Mouse (Mus musculus) lung, adult 2 months (tissue): Measurements from ENCODE around the gene Lyst. TPM values are rescaled to one million over a fixed set of nuclear protein-coding genes. Genes with fewer than 3 reads are reported as not detected.

ENCODE experiments used
- DNase-seq: peaks from one replicate; pipeline ENCODE4 v3.0.0; 2022
- H3K4me1 ChIP-seq: fragments of 200-500 bp; 2 replicates; pipeline ENCODE4 v1.6.1; 2011; ENCODE audit warnings: low read length; ENCODE audit not compliant: control insufficient read depth, insufficient read depth
- H3K4me3 ChIP-seq: fragments of 200-500 bp; replicated peaks from 2 replicates; pipeline ENCODE3; 2011; ENCODE audit warnings: low read depth, mild to moderate bottlenecking, control low read depth, low read length; ENCODE audit errors: extremely low read depth
- CTCF ChIP-seq: fragments of 200-500 bp; IDR thresholded peaks from 2 replicates; pipeline ENCODE4 v1.5.1; 2011; ENCODE audit warnings: mild to moderate bottlenecking, low read length, control low read depth; ENCODE audit not compliant: insufficient read depth
- POLR2A ChIP-seq: fragments of 200-500 bp; IDR thresholded peaks from 2 replicates; pipeline ENCODE4 v1.6.1; 2011; ENCODE audit warnings: low read depth, mild to moderate bottlenecking, control low read depth, low read length, borderline replicate concordance; ENCODE audit errors: extremely low read depth
- WGBS: fragments of 180-500 bp; shearing (Covaris S2); methylation state at CpG from one replicate; pipeline ENCODE4 v1.1.7; 2018; 5-methylcytosine and 5-hydroxymethylcytosine counted together
- polyA plus RNA-seq: library from polyadenylated mRNA; depleted of rRNA; stranded (reverse); fragments of >200 nt; gene quantifications from 2 replicates; pipeline ENCODE4 v1.2.3, GENCODE M21; 2012

Lyst gene
- polyA plus RNA-seq, 1 experiment: 7.2 TPM

- TF ChIP-seq CTCF (no peak), POLR2A (no peak)
- 75% methylated on average over 5 of the region's 5 CpGs for WGBS
- DNase-seq: no peak
- Histone ChIP-seq H3K4me3 (no peak overlapping the region), H3K4me1 (no peaks in the 10 kb centered on the region)
Observed at GRCm38 (mm10) chr13:13557001-13557743, 33.0 kb upstream of the Lyst start.

GRCm38 (mm10) chr13:13558251-13558650 lies 31.9 kb upstream of the Lyst start:
- TF ChIP-seq CTCF: no peak
- H3K4me3 ChIP-seq: no peak overlapping the region
- DNase-seq: no peak
- WGBS: 69% methylated on average over 2 of the region's 2 CpGs
- H3K4me1 ChIP-seq: no peaks in the 10 kb centered on the region

GRCm38 (mm10) chr13:13558900-13559299 lies 31.3 kb upstream of the Lyst start:
- H3K4me3 ChIP-seq: no peak overlapping the region
- TF ChIP-seq CTCF (no peak), POLR2A (no peak)
- H3K4me1 ChIP-seq: no peaks in the 10 kb centered on the region
- WGBS: 46% methylated on average over 5 of the region's 5 CpGs
- DNase-seq: no peak

GRCm38 (mm10) chr13:13562571-13562970 lies 27.6 kb upstream of the Lyst start:
- WGBS: 87% methylated on average over 6 of the region's 6 CpGs
- DNase-seq: no peak
- Histone ChIP-seq H3K4me3 (no peak overlapping the region), H3K4me1 (no peaks in the 10 kb centered on the region)
- TF ChIP-seq CTCF (no peak), POLR2A (no peak)

- Histone ChIP-seq H3K4me1 (no peaks in the 10 kb centered on the region), H3K4me3 (no peak overlapping the region)
- DNase-seq: no peak
- WGBS: 73% methylated on average over 2 of the region's 2 CpGs
- no peak for TF ChIP-seq CTCF
- no peak for TF ChIP-seq POLR2A
Observed at GRCm38 (mm10) chr13:13564116-13564515, 26.1 kb upstream of the Lyst start.

GRCm38 (mm10) chr13:13564541-13564940 lies 25.7 kb upstream of the Lyst start:
- 42% methylated on average over 4 of the region's 4 CpGs for WGBS
- TF ChIP-seq POLR2A (no peak), CTCF (no peak)
- Histone ChIP-seq H3K4me3 (no peak overlapping the region), H3K4me1 (no peaks in the 10 kb centered on the region)
- DNase-seq: no peak

GRCm38 (mm10) chr13:13567640-13568039 lies 22.6 kb upstream of the Lyst start:
- DNase-seq: no peak
- Histone ChIP-seq H3K4me1 (peaks cover 3% of the 10 kb centered on the region; the same call in 1 of the 2 replicates), H3K4me3 (no peak overlapping the region)
- 85% methylated on average over 6 of the region's 6 CpGs for WGBS
- no peak for TF ChIP-seq POLR2A
- TF ChIP-seq CTCF: no peak

GRCm38 (mm10) chr13:13568824-13569223 lies 21.4 kb upstream of the Lyst start:
- no peak overlapping the region for H3K4me3 ChIP-seq
- peaks cover 3% of the 10 kb centered on the region; the same call in 1 of the 2 replicates for H3K4me1 ChIP-seq
- TF ChIP-seq POLR2A (no peak), CTCF (no peak)
- 58% methylated on average over 1 of the region's 1 CpGs for WGBS
- no peak for DNase-seq

- Histone ChIP-seq H3K4me1 (peaks cover 3% of the 10 kb centered on the region; the same call in 1 of the 2 replicates), H3K4me3 (no peak overlapping the region)
- no peak for DNase-seq
- TF ChIP-seq CTCF: no peak
- no peak for TF ChIP-seq POLR2A
Observed at GRCm38 (mm10) chr13:13569603-13570002, 20.6 kb upstream of the Lyst start.

- 64% methylated on average over 10 of the region's 10 CpGs for WGBS
- Histone ChIP-seq H3K4me3 (no peak overlapping the region), H3K4me1 (peaks cover 3% of the 10 kb centered on the region)
- DNase-seq: no peak
- no peak for TF ChIP-seq POLR2A
- no peak for TF ChIP-seq CTCF
Observed at GRCm38 (mm10) chr13:13572060-13572835, 17.9 kb upstream of the Lyst start.
